Mouse (Mus musculus): ENCODE results near the gene Wdr53. TPM values are rescaled to one million over a fixed set of nuclear protein-coding genes. Genes with fewer than 3 reads are reported as not detected.

The Wdr53 gene
- total RNA-seq (2023) = 9.8 TPM

GRCm38 (mm10) chr16:32246952-32247370 lies at the start of gene Wdr53, which contains the start of gene Fbxo45:
Gene Wdr53 (plus strand): TSS chr16:32247227.
Gene Fbxo45 (minus strand): TSS chr16:32247158.

DNA sequence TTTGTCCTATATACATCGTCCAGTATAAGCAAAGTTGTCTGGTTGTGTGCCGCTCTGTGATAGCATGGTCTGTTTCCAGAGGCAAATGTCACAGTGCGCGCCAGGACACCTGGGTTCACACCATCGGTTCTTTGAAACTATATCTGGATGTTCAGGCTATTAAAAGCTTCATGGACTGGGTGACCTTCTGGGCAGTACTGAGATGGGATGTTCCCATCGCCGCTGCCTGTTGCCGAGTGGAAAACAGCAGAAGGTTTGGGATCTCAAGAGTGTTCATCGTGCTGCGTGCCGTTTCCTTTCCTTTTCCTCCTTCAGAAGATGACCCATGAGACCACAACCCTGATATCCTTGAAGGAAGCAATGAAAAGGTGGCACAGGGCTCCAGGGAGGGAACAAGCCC lies 24.3 kb downstream of the Wdr53 start, which contains the start of gene Smco1:
TSS of gene Smco1 (plus strand) at position 178 of the 400 bp plus-strand sequence.

DNA sequence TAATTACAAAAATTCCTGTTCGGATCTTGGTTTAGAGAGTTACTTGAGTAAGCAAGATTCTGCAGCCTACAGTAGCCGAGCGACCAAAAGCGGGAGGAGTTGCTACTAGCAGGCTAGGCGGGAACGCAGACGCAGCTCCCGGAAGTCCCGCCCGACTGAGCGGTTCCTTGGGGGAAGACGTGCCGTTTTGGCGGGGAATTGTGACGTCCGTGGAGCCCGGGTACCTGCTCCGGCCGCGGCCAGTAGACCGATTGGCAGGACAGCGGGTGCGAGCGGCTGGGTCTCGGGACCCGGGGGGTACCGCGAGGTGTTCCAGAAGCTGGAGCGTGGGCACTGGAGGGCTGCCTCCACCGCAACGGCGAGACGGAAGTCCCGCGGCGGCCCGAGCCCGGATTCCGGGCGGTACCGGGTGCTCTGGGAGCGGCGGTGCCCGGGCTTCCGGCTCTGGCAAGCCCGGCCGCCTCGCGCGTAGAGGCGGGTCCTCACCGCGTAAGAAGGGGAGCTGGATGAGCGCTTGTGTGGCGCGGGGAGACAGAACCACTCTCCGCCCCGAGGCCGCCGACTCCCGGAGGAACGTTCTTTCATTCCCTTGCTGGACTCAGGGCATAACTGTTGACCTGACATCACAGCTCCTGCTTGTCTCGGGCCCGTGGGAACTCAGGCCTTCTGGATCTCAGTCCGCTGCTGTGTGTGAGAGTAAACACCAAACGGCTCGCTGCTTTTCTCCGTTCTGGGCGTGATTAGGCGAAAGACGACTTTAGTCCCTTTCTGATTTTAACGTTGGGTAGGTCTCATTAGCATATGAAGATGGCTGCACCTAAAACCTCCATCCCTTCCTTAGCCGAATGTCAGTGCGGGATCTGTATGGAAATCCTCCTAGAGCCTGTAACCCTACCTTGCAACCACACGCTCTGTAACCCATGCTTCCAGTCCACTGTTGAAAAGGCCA lies 30.6 kb downstream of the Wdr53 start, which contains the start of gene Rnf168:
TSS of gene Rnf168 (plus strand) at position 152 of the 949 bp plus-strand sequence.

Other genes starting within 250 kb of the Wdr53 start
- gene Senp5, start 243.9 kb upstream of the Wdr53 start, total RNA-seq (2023) = 28.0 TPM
- 106 TPM for gene Pak2, start 167.9 kb upstream of the Wdr53 start, total RNA-seq (2023)
- 50.2 TPM for gene Pigx, start 147.5 kb upstream of the Wdr53 start, total RNA-seq (2023)
- gene Cep19, start 147.4 kb upstream of the Wdr53 start, total RNA-seq (2023) = 11.7 TPM
- 74.4 TPM for gene Nrros, start 81.6 kb upstream of the Wdr53 start, total RNA-seq (2023)
- not detected for gene Bex6, start 67.4 kb upstream of the Wdr53 start, total RNA-seq (2023)
- 7.0 TPM for gene Fbxo45, start 69 bp upstream of the Wdr53 start, total RNA-seq (2023)
- 1.1 TPM for gene Smco1, start 24.2 kb downstream of the Wdr53 start, total RNA-seq (2023)
- gene Rnf168, start 30.2 kb downstream of the Wdr53 start, total RNA-seq (2023) = 17.2 TPM
- gene Ubxn7, start 85.0 kb downstream of the Wdr53 start, total RNA-seq (2023) = 71.7 TPM
- gene Tm4sf19, start 153.3 kb downstream of the Wdr53 start, total RNA-seq (2023) = not detected
- gene Tctex1d2, start 172.5 kb downstream of the Wdr53 start, total RNA-seq (2023) = 2.1 TPM
- gene Pcyt1a, start 183.7 kb downstream of the Wdr53 start, total RNA-seq (2023) = 28.1 TPM
- gene Slc51a, start 240.7 kb downstream of the Wdr53 start, total RNA-seq (2023) = not detected
- gene Zdhhc19, start 249.0 kb downstream of the Wdr53 start, total RNA-seq (2023) = not detected

Data from CD8-positive naive resting alpha-beta T cell, adult 57 days (primary cell).